Mouse (Mus musculus) midbrain, postnatal 0 days (tissue): ENCODE results near the gene Mgat5b. TPM values are rescaled to one million over a fixed set of nuclear protein-coding genes. Genes with fewer than 3 reads are reported as not detected.

Experiments used
- ATAC-seq: fragments of 200-750 bp; cut with Nextera tagmentation; 2 replicates; pipeline ENCODE4 v1.8.0; 2017; ENCODE audit warnings: moderate number of reproducible peaks, mild to moderate bottlenecking, moderate TSS enrichment, moderate library complexity; ENCODE audit not compliant: low FRiP score
- DNase-seq: peaks from one replicate; pipeline ENCODE4 v3.0.0-alpha.2; 2015; ENCODE audit warnings: low spot score
- H3K27ac ChIP-seq: fragments of 300-500 bp; sonication (generic); 2 replicates; pipeline ENCODE4 v1.5.1; 2014; ENCODE audit warnings: low read depth, mild to moderate bottlenecking, low read length, mixed read lengths
- H3K27me3 ChIP-seq: fragments of 300-500 bp; sonication (generic); 2 replicates; pipeline ENCODE4 v1.6.1; 2014; ENCODE audit warnings: low read length, control low read depth, mixed read lengths; ENCODE audit not compliant: insufficient read depth
- H3K36me3 ChIP-seq: fragments of 300-500 bp; sonication (generic); 2 replicates; pipeline ENCODE4 v1.6.1; 2014; ENCODE audit warnings: low read length, control low read depth, mixed read lengths; ENCODE audit not compliant: insufficient read depth
- H3K4me1 ChIP-seq: fragments of 300-500 bp; sonication (generic); 2 replicates; pipeline ENCODE4 v1.6.1; 2014; ENCODE audit warnings: mild to moderate bottlenecking, control low read depth, antibody characterized with exemption, low read length, mixed read lengths; ENCODE audit not compliant: insufficient read depth
- H3K4me2 ChIP-seq: fragments of 300-500 bp; sonication (generic); 2 replicates; pipeline ENCODE4 v1.6.1; 2014; ENCODE audit warnings: low read depth, mild to moderate bottlenecking, low read length, mixed read lengths; ENCODE audit not compliant: poor library complexity, severe bottlenecking
- H3K4me3 ChIP-seq: fragments of 300-500 bp; sonication (generic); 2 replicates; pipeline ENCODE4 v1.5.1; 2014; ENCODE audit warnings: low read depth, mild to moderate bottlenecking, low read length, moderate library complexity
- H3K9ac ChIP-seq: fragments of 300-500 bp; sonication (generic); replicated peaks from 2 replicates; pipeline ENCODE4 v1.6.1; 2014; ENCODE audit warnings: mild to moderate bottlenecking, low read length, moderate library complexity, mixed read lengths; ENCODE audit not compliant: poor library complexity, severe bottlenecking
- H3K9me3 ChIP-seq: fragments of 300-500 bp; sonication (generic); 2 replicates; pipeline ENCODE4 v1.6.1; 2016; ENCODE audit warnings: low read length, control low read depth
- CTCF ChIP-seq: IDR thresholded peaks from 2 replicates; pipeline ENCODE4 v1.5.1; 2016; ENCODE audit warnings: antibody characterized with exemption, mild to moderate bottlenecking
- WGBS: fragments of 180-500 bp; shearing (Covaris S2); extraction: QIAGEN DNeasy Blood & Tissue Kit; methylation state at CpG from one replicate; pipeline ENCODE4 v1.1.7; 2014; 5-methylcytosine and 5-hydroxymethylcytosine counted together
- polyA plus RNA-seq: library from polyadenylated mRNA; unstranded; fragments of >200 nt; fragmentation: Nextera tagmentation; extraction: Ambion mirVana; gene quantifications from 2 replicates; pipeline ENCODE4 v1.2.1, GENCODE M21; 2015
- total RNA-seq: library from RNA; depleted of rRNA; stranded (reverse); fragments of >200 nt; gene quantifications from 2 replicates; pipeline ENCODE4 v1.2.3, GENCODE M21; 2014

Gene Mgat5b
- total and polyA plus RNA-seq, 2 experiments from 2014 or later, result 23.7 to 133 TPM

- Histone ChIP-seq H3K4me1 (peaks cover 8% of the 10 kb centered on the region), H3K4me3 (no peak overlapping the region), H3K27ac (no peak overlapping the region), H3K4me2 (no peak overlapping the region), H3K9me3 (no peaks in the 10 kb centered on the region), H3K27me3 (no peaks in the 10 kb centered on the region), H3K36me3 (no peaks in the 10 kb centered on the region), H3K9ac (no peak overlapping the region)
- TF ChIP-seq CTCF, result no peak
- DNase-seq, result no peak
- ATAC-seq, result no peak
- WGBS, result 42% methylated on average over 5 of the region's 5 CpGs
Measured at GRCm38 (mm10) chr11:116914267-116914885, 4.3 kb upstream of the Mgat5b start.

- no peak overlapping the region for H3K4me2 ChIP-seq
- no peak for TF ChIP-seq CTCF
Measured at GRCm38 (mm10) chr11:116915241-116915640, 3.4 kb upstream of the Mgat5b start.

GRCm38 (mm10) chr11:116917361-116917760 lies 1.3 kb upstream of the Mgat5b start:
- Histone ChIP-seq H3K9me3 (no peaks in the 10 kb centered on the region), H3K27me3 (no peaks in the 10 kb centered on the region), H3K4me3 (no peak overlapping the region), H3K27ac (no peak overlapping the region), H3K36me3 (no peaks in the 10 kb centered on the region), H3K4me2 (no peak overlapping the region), H3K9ac (no peak overlapping the region), H3K4me1 (peaks cover 16% of the 10 kb centered on the region)
- no peak for TF ChIP-seq CTCF
- 51% methylated on average over 7 of the region's 7 CpGs for WGBS
- DNase-seq (no peak), ATAC-seq (no peak)

More at GRCm38 (mm10) chr11:116915241-116915640, 3.4 kb upstream of the Mgat5b start:
- DNase-seq, result no peak
- H3K4me1 ChIP-seq, result peaks cover 8% of the 10 kb centered on the region
- H3K36me3 ChIP-seq, result no peaks in the 10 kb centered on the region
- no peak overlapping the region for H3K27ac ChIP-seq
- 92% methylated on average over 3 of the region's 3 CpGs for WGBS
- no peak for ATAC-seq
- no peak overlapping the region for H3K9ac ChIP-seq
- H3K9me3 ChIP-seq, result no peaks in the 10 kb centered on the region
- H3K27me3 ChIP-seq, result no peaks in the 10 kb centered on the region
- H3K4me3 ChIP-seq, result no peak overlapping the region

- WGBS, result 1% methylated on average over 46 of the region's 58 CpGs
- Histone ChIP-seq H3K27me3 (no peaks in the 10 kb centered on the region), H3K9me3 (no peaks in the 10 kb centered on the region), H3K36me3 (peaks cover 12% of the 10 kb centered on the region), H3K9ac (peak overlapping the region; percentile 97), H3K4me2 (peak overlapping the region; percentile 94), H3K27ac (peak overlapping the region; percentile 77), H3K4me3 (peak overlapping the region; percentile 81), H3K4me1 (peaks cover 12% of the 10 kb centered on the region; the same call in 1 of the 2 replicates)
- ATAC-seq (no peak), DNase-seq (no peak)
- peak; percentile 17 for TF ChIP-seq CTCF
Measured at GRCm38 (mm10) chr11:116919186-116920020, 740 bp downstream of the Mgat5b start.

GRCm38 (mm10) chr11:116920746-116921145 lies 2.1 kb downstream of the Mgat5b start:
- ATAC-seq (no peak), DNase-seq (no peak)
- H3K9ac ChIP-seq, result peak overlapping the region; percentile 97
- H3K27me3 ChIP-seq, result no peaks in the 10 kb centered on the region
- TF ChIP-seq CTCF, result no peak
- no peaks in the 10 kb centered on the region for H3K9me3 ChIP-seq
- peak overlapping the region; percentile 94 for H3K4me2 ChIP-seq
- H3K4me3 ChIP-seq, result peak overlapping the region; percentile 81
- peaks cover 24% of the 10 kb centered on the region for H3K36me3 ChIP-seq
- peaks cover 12% of the 10 kb centered on the region; the same call in 1 of the 2 replicates for H3K4me1 ChIP-seq
- H3K27ac ChIP-seq, result no peak overlapping the region; the same call in 1 of the 2 replicates
- WGBS, result 12% methylated on average over 6 of the region's 6 CpGs

GRCm38 (mm10) chr11:116922058-116922457 lies 3.4 kb downstream of the Mgat5b start:
- peak; percentile 82 for DNase-seq

More at GRCm38 (mm10) chr11:116922058-116922457, 3.4 kb downstream of the Mgat5b start:
- WGBS, result 17% methylated on average over 7 of the region's 7 CpGs
- ATAC-seq, result peak; percentile 20; the same call in 1 of the 2 replicates
- Histone ChIP-seq H3K9ac (no peak overlapping the region; the same call in 1 of the 2 replicates), H3K27me3 (no peaks in the 10 kb centered on the region), H3K4me3 (peak overlapping the region; percentile 18; the same call in 1 of the 2 replicates), H3K36me3 (peaks cover 31% of the 10 kb centered on the region), H3K4me2 (peak overlapping the region; percentile 94), H3K4me1 (peaks cover 12% of the 10 kb centered on the region; the same call in 1 of the 2 replicates), H3K9me3 (no peaks in the 10 kb centered on the region), H3K27ac (no peak overlapping the region)
- no peak for TF ChIP-seq CTCF
